In genomic region chr17:70738168-70738854, GRCm38 (mm10) we compare ENCODE assay signal across 8 mouse cellular contexts.
DNase-seq lines count a peak whose midpoint lies in the region; ATAC-seq and TF ChIP-seq lines count a peak whose summit lies in the region.

No protein-coding gene starts in this region.

- intact Hi-C loops in gastrocnemius, adult 2 months (cut with DNase I): loop anchor here (5.0 kb wide), 1 partner anchor 109 kb away; no protein-coding TSS in a partner anchor

- H3K27me3 ChIP-seq in hindbrain, embryonic 16.5 days (replicated peaks; ENCODE audit: control insufficient read depth, insufficient read depth, low read length): no peaks in the 10 kb centered on the region

- DNase-seq in Muller cell, postnatal 12 days (ENCODE audit: inconsistent ontology term): peak; percentile 94
- peak; percentile 68 to 82 for DNase-seq in cerebellum, postnatal 14 days
- peak; percentile 86 for DNase-seq in gastrocnemius, adult 2 months
- DNase-seq in layer of hippocampus, postnatal 36 days: peak; percentile 51 to 66
- DNase-seq in lung, postnatal 36 days: peak; percentile 97
- DNase-seq in right cerebral cortex, adult 18-20 months: peak; percentile 75
- DNase-seq in urinary bladder, adult 2 months (ENCODE audit: low spot score): peak; percentile 56

- no peaks in the 10 kb centered on the region for H3K9me3 ChIP-seq in hindbrain, embryonic 16.5 days (ENCODE audit: control insufficient read depth, low read length)

- H3K4me1 ChIP-seq in hindbrain, embryonic 16.5 days (ENCODE audit: control insufficient read depth, insufficient read depth, low read depth, low read length): peaks cover 14% of the 10 kb centered on the region

- no peaks in the 10 kb centered on the region for H3K36me3 ChIP-seq in hindbrain, embryonic 16.5 days (ENCODE audit: control insufficient read depth, insufficient read depth, low read length)

- peak overlapping the region; percentile 63 for H3K4me3 ChIP-seq in gastrocnemius, adult 2 months
- peak overlapping the region; percentile 20; the same call in 1 of the 2 replicates for H3K4me3 ChIP-seq in hindbrain, embryonic 16.5 days (ENCODE audit: low read length)

- peak; percentile 89 for ATAC-seq in hindbrain, embryonic 16.5 days

- H3K4me2 ChIP-seq in hindbrain, embryonic 16.5 days (ENCODE audit: low read length): peak overlapping the region; percentile 60

- peak overlapping the region; percentile 38; the same call in 1 of the 2 replicates for H3K9ac ChIP-seq in hindbrain, embryonic 16.5 days (ENCODE audit: low read depth, low read length)

- peak; percentile 86 for TF ChIP-seq CTCF in gastrocnemius, adult 2 months (IDR thresholded peaks at IDR 0.05)

- 3% methylated on average over 17 of the region's 17 CpGs for WGBS in hindbrain, embryonic 16.5 days

- H3K27ac ChIP-seq in gastrocnemius, adult 2 months: peak overlapping the region; percentile 89
- H3K27ac ChIP-seq in hindbrain, embryonic 16.5 days (ENCODE audit: low read depth, low read length): 0 out of 2 replicates have a peak overlapping the region, but pooled peaks have one; percentile 29

Comparison
In these comparisons a context has a peak if more than half of its experiments do, and no peak if none do; other contexts are left out.
1. Peak in every context shown above with its lines: DNase-seq, ATAC-seq, H3K4me3 ChIP-seq and H3K27ac ChIP-seq.